Mouse (Mus musculus): ENCODE data around the gene Shld1.

Gene Shld1

DNA sequence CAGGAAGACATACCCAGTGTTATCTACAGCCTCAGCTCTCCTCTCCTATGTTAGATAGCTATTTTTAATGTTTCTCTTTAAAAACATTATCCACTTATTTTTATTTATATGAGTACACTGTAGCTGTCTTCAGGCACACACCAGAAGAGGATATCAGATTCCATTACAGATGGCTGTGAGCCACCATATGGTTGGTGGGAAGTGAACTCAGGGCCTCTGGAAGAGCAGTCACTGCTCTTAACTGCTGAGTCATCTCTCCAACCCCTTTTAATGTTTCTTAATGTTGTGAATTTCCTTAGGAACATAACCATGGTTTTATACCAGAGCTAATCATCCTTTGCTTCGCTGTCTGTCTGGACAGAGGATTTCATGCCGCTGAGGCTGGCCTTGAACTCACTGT lies 35.1 kb downstream of the Shld1 start:
- no peak for DNase-seq (ENCODE audit: inconsistent age in 2 of 2, low spot score in 1 of 2)

GRCm38 (mm10) chr2:132723958-132724431 lies 37.3 kb downstream of the Shld1 start:
- DNase-seq (ENCODE audit: inconsistent age in 2 of 2, low spot score in 1 of 2): peak in 1 of 2 experiments; percentile 50

DNA sequence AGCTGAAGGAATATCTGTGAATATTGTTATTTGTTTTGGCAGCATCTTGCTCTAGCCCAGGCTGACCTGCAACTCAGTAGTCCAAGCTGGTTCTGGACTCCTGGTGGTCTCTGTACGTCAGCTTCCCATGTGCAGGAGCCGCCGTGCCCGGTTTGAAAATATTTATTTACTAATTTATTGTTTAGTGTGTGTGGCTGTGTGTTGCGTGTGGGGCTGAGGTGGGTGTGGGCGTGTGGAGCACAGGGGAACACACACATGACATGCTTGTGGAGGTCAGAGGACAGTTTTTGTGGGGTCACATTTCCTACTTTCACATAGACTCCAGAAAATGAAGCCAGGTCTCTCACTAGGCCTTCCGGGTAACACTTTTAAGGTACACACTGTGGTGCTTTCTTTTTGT lies 37.8 kb downstream of the Shld1 start:
- DNase-seq (ENCODE audit: inconsistent age in 2 of 2, low spot score in 1 of 2): peak in 1 of 2 experiments; percentile 31

- no peak for DNase-seq (ENCODE audit: inconsistent age in 2 of 2, low spot score in 1 of 2)
Observed at GRCm38 (mm10) chr2:132725376-132725905, 38.7 kb downstream of the Shld1 start.

- DNase-seq (ENCODE audit: inconsistent age in 2 of 2, low spot score in 1 of 2): no peak
Observed at GRCm38 (mm10) chr2:132726156-132726555, 39.4 kb downstream of the Shld1 start.

- DNase-seq (ENCODE audit: inconsistent age in 2 of 2, low spot score in 1 of 2): no peak
Observed at GRCm38 (mm10) chr2:132732940-132733339, 46.2 kb downstream of the Shld1 start.

GRCm38 (mm10) chr2:132733603-132734573 lies 47.2 kb downstream of the Shld1 start:
- DNase-seq (ENCODE audit: inconsistent age in 2 of 2, low spot score in 1 of 2): no peak

GRCm38 (mm10) chr2:132738816-132739432 lies 52.2 kb downstream of the Shld1 start:
- DNase-seq (ENCODE audit: inconsistent age in 2 of 2, low spot score in 1 of 2): no peak

- DNase-seq (ENCODE audit: inconsistent age in 2 of 2, low spot score in 1 of 2): peak; percentile 40 to 79
Observed at GRCm38 (mm10) chr2:132741862-132742347, 55.2 kb downstream of the Shld1 start.

- no peak for DNase-seq (ENCODE audit: inconsistent age in 2 of 2, low spot score in 1 of 2)
Observed at GRCm38 (mm10) chr2:132744866-132745265, 58.1 kb downstream of the Shld1 start.

DNA sequence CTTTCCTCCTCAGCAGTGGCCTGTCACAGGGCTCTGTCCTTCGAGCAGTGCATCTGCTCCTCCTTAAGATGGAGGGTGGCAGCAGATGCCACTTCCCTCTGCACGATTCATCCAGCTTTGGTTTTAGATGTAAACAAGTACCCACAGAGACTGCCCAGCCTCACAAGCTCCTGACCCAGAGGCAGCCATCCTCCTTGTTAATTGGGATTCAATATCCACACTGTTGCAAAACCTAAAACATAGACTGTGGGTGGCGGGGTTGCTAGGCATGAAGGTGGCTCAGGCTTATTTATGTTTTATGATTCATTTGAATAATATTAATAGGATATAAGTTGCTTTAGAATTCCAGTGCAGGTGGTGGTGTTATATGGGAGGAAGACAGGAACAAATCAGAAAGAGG lies 59.4 kb downstream of the Shld1 start:
- no peak for DNase-seq (ENCODE audit: inconsistent age in 2 of 2, low spot score in 1 of 2)

DNA sequence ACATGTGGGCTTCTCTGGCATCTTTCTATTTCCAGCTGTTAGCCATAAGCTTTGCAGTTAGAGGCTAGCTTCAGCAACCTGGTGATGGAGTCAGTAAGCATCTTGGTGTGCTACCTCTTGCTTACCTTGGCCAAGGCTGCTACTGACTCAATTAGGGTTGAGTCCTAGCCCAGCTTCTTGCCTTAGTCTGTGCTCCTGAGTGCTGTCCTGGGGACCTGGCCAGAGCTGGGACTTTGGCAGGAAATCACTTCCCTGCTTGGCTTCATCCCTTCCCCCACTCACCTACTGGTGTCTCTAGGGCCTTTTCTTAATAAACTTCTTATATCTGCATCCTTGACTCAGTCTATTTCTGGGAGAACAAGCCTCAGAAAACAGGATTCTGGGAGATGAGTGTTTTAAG lies 64.0 kb downstream of the Shld1 start:
- no peak for DNase-seq (ENCODE audit: inconsistent age in 2 of 2, low spot score in 1 of 2)

DNA sequence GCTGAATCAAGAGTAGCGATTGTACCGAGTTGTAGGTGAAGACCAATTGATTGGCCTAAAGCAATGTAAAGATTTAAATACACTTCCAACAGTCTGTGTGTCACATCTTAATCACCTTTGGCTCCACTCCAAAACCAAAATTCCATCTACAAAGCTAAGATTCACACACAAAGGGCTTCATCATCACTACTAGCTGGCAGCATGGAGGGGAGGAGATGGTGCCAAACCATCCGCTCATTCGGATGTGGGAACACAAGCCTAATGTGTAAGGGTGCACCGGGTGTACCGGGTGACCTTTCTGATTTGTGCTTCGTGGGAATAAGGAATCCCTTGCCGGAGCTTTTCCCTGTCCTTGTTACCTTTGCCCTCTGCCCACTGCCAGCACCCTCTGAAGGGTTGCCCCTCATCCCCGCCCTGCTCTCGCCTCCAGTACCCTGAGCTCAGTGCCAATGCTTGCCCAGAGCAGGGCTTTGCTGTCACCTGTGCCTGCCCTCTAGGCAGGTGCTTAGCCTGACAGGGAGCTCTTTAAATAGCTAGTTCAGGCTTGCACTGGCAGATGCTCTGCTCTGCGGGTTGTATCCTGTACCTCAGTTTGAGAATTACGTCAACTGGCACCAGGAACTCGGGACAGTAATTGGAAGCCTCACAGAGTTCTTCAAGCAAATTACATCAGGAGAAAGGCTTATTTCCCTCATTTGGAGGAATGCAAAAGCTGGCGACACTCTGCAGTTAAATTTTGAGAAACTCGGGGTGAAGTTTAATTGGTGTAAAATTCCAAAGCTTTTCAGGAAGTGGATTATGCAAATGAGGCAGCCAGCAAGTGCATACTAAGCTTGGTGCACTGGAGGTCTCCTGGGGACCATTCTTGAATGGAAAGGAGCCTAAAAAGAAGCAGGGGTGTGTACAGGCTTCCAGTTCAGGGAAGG lies 64.7 kb downstream of the Shld1 start:
- DNase-seq (ENCODE audit: inconsistent age in 2 of 2, low spot score in 1 of 2): no peak

DNA sequence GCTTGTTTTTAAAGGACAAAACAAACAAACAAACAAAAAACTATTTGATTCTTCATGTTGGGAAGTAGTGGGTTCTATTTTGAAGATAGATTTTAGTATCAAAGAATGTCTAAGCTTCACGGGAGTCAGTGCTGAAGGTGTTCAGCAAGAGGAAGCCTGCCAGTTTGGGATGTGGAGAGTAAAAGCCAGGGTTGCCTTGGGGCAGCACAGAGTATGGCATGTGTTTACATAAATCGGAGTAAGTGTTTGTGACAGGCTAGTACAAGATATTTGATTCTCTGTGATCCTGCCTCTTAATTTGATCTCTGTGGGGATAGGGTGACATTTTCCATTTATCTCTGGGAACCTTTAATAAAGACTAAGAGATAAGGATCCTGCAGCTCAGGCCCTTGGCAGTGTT lies 65.7 kb downstream of the Shld1 start:
- peak; percentile 14 to 44 for DNase-seq (ENCODE audit: inconsistent age in 2 of 2, low spot score in 1 of 2)

- no peak for DNase-seq (ENCODE audit: inconsistent age in 2 of 2, low spot score in 1 of 2)
Observed at GRCm38 (mm10) chr2:132753137-132753536, 66.4 kb downstream of the Shld1 start.

GRCm38 (mm10) chr2:132757911-132758310 lies 71.2 kb downstream of the Shld1 start:
- DNase-seq (ENCODE audit: inconsistent age in 2 of 2, low spot score in 1 of 2): peak in 1 of 2 experiments; percentile 14

GRCm38 (mm10) chr2:132770822-132771221 lies 84.1 kb downstream of the Shld1 start:
- DNase-seq (ENCODE audit: inconsistent age in 2 of 2, low spot score in 1 of 2): no peak

GRCm38 (mm10) chr2:132780978-132781377 lies 94.2 kb downstream of the Shld1 start, which contains the start of gene Chgb:
TSS of gene Chgb (plus strand) at chr2:132781278.
- DNase-seq (ENCODE audit: inconsistent age in 2 of 2, low spot score in 1 of 2): peak in 1 of 2 experiments; percentile 17

- DNase-seq (ENCODE audit: inconsistent age in 2 of 2, low spot score in 1 of 2): peak; percentile 91 to 97
Observed at GRCm38 (mm10) chr2:132781439-132782068, 94.8 kb downstream of the Shld1 start.

DNA sequence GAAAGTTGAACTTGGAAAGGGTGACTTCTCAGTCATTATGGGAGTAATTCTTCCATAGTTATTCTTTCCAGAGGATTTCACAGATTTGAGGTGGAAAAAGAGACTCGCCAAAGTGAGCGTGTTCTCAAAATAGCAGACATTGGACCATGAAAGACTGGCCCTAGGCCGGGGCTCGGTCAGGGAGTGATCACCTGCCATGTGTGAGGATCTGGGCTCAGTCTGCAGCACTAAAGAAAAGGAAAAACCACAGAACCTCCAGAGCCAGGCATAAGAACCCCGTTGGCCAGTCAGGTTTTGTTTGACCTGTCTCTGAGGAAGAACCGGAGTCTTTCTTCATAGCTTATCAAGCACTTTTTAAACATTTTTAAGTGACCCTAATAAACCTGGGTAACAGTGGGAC lies 97.3 kb downstream of the Shld1 start:
- DNase-seq (ENCODE audit: inconsistent age in 2 of 2, low spot score in 1 of 2): no peak
